Mouse (Mus musculus) liver, postnatal 0 days (tissue): ENCODE data around the gene Glrp1. TPM values are rescaled to one million over a fixed set of nuclear protein-coding genes. Genes with fewer than 3 reads are reported as not detected.

Experiments
- ATAC-seq: fragments of 200-750 bp; cut with Nextera tagmentation; 2 replicates; pipeline ENCODE4 v1.8.0; 2017; ENCODE audit warnings: mild to moderate bottlenecking, moderate library complexity
- DNase-seq: peaks from one replicate; pipeline ENCODE4 v3.0.0-alpha.2; 2016
- H3K27ac ChIP-seq: fragments of 300-500 bp; sonication (generic); 2 replicates; pipeline ENCODE4 v1.5.1; 2014; ENCODE audit warnings: antibody characterized with exemption, moderate library complexity, mild to moderate bottlenecking, low read depth
- H3K27me3 ChIP-seq: fragments of 300-500 bp; sonication (generic); 2 replicates; pipeline ENCODE4 v1.6.1; 2014; ENCODE audit warnings: low read length, control low read depth, mixed read lengths; ENCODE audit not compliant: insufficient read depth
- H3K36me3 ChIP-seq: fragments of 300-500 bp; sonication (generic); replicated peaks from 2 replicates; pipeline ENCODE4 v1.6.1; 2014; ENCODE audit warnings: mild to moderate bottlenecking, control low read depth, low read length, moderate library complexity, mixed read lengths; ENCODE audit not compliant: insufficient read depth
- H3K4me1 ChIP-seq: fragments of 300-500 bp; sonication (generic); 2 replicates; pipeline ENCODE4 v1.6.1; 2014; ENCODE audit warnings: antibody characterized with exemption, mild to moderate bottlenecking, control low read depth; ENCODE audit not compliant: insufficient read depth
- H3K4me2 ChIP-seq: fragments of 300-500 bp; sonication (generic); 2 replicates; pipeline ENCODE4 v1.6.1; 2014; ENCODE audit warnings: low read depth, mild to moderate bottlenecking, low read length, moderate library complexity, mixed read lengths
- H3K4me3 ChIP-seq: fragments of 300-500 bp; sonication (generic); 2 replicates; pipeline ENCODE4 v1.5.1; 2014; ENCODE audit warnings: low read depth, low read length
- H3K9ac ChIP-seq: fragments of 300-500 bp; sonication (generic); replicated peaks from 2 replicates; pipeline ENCODE4 v1.6.1; 2014; ENCODE audit warnings: mild to moderate bottlenecking, moderate library complexity
- H3K9me3 ChIP-seq: fragments of 300-500 bp; sonication (generic); 2 replicates; pipeline ENCODE4 v1.6.1; 2016; ENCODE audit warnings: mild to moderate bottlenecking, control low read depth, low read length, mixed read lengths
- CTCF ChIP-seq: sonication (generic); IDR thresholded peaks from 2 replicates; pipeline ENCODE4 v1.5.1; 2016; ENCODE audit warnings: antibody characterized with exemption, low read depth
- EP300 ChIP-seq: IDR thresholded peaks from 2 replicates; pipeline ENCODE4 v1.6.1; 2016; ENCODE audit warnings: antibody characterized with exemption, low read depth, mild to moderate bottlenecking
- WGBS: fragments of 180-500 bp; shearing (Covaris S2); extraction: QIAGEN DNeasy Blood & Tissue Kit; methylation state at CpG from one replicate; pipeline ENCODE4 v1.1.7; 2014; ENCODE audit not compliant: insufficient replicate concordance; 5-methylcytosine and 5-hydroxymethylcytosine counted together
- polyA plus RNA-seq: library from polyadenylated mRNA; unstranded; fragments of >200 nt; fragmentation: Nextera tagmentation; extraction: Ambion mirVana; gene quantifications from 2 replicates; pipeline ENCODE4 v1.2.1, GENCODE M21; 2015

The Glrp1 gene
- polyA plus RNA-seq, 1 experiment from 2014 or later = 0.11 TPM

- Histone ChIP-seq H3K36me3 (no peaks in the 10 kb centered on the region), H3K4me3 (no peak overlapping the region), H3K27ac (no peak overlapping the region), H3K4me2 (no peak overlapping the region), H3K9ac (no peak overlapping the region), H3K9me3 (no peaks in the 10 kb centered on the region), H3K27me3 (no peaks in the 10 kb centered on the region), H3K4me1 (no peaks in the 10 kb centered on the region)
- WGBS = 52% methylated on average over 3 of the region's 3 CpGs
- no peak for TF ChIP-seq CTCF
- TF ChIP-seq EP300 = no peak
- DNase-seq (no peak), ATAC-seq (no peak)
Measured at GRCm38 (mm10) chr1:88525622-88526021, 15.8 kb upstream of the Glrp1 start.

GRCm38 (mm10) chr1:88521170-88521747 lies 11.4 kb upstream of the Glrp1 start:
- H3K4me3 ChIP-seq = no peak overlapping the region
- TF ChIP-seq CTCF (no peak), EP300 (no peak)
- no peak for ATAC-seq

GRCm38 (mm10) chr1:88513613-88514012 lies 3.7 kb upstream of the Glrp1 start:
- no peak overlapping the region for H3K27ac ChIP-seq
- DNase-seq = no peak
- H3K27me3 ChIP-seq = no peaks in the 10 kb centered on the region
- H3K36me3 ChIP-seq = no peaks in the 10 kb centered on the region
- H3K4me2 ChIP-seq = no peak overlapping the region
- H3K4me3 ChIP-seq = no peak overlapping the region
- no peaks in the 10 kb centered on the region for H3K9me3 ChIP-seq
- peaks cover 9% of the 10 kb centered on the region for H3K4me1 ChIP-seq
- no peak for TF ChIP-seq CTCF
- WGBS = 69% methylated on average over 5 of the region's 5 CpGs
- ATAC-seq = no peak
- H3K9ac ChIP-seq = no peak overlapping the region

More at GRCm38 (mm10) chr1:88521170-88521747, 11.4 kb upstream of the Glrp1 start:
- no peak overlapping the region for H3K4me2 ChIP-seq
- 74% methylated on average over 11 of the region's 11 CpGs for WGBS
- no peaks in the 10 kb centered on the region for H3K36me3 ChIP-seq
- no peak overlapping the region for H3K9ac ChIP-seq
- DNase-seq = no peak
- H3K4me1 ChIP-seq = no peaks in the 10 kb centered on the region
- no peaks in the 10 kb centered on the region for H3K27me3 ChIP-seq
- no peaks in the 10 kb centered on the region for H3K9me3 ChIP-seq
- H3K27ac ChIP-seq = no peak overlapping the region

GRCm38 (mm10) chr1:88507886-88508285 lies 2.0 kb downstream of the Glrp1 start:
- no peak for ATAC-seq
- H3K9me3 ChIP-seq = no peaks in the 10 kb centered on the region
- no peak overlapping the region for H3K4me2 ChIP-seq
- no peak overlapping the region for H3K27ac ChIP-seq
- WGBS = 77% methylated on average over 8 of the region's 8 CpGs
- H3K4me1 ChIP-seq = peaks cover 5% of the 10 kb centered on the region
- H3K36me3 ChIP-seq = no peaks in the 10 kb centered on the region
- no peak for TF ChIP-seq CTCF
- TF ChIP-seq EP300 = no peak
- H3K27me3 ChIP-seq = no peaks in the 10 kb centered on the region
- H3K4me3 ChIP-seq = no peak overlapping the region
- DNase-seq = no peak
- H3K9ac ChIP-seq = no peak overlapping the region

GRCm38 (mm10) chr1:88507214-88507613 lies 2.7 kb downstream of the Glrp1 start:
- DNase-seq (no peak), ATAC-seq (no peak)
- TF ChIP-seq EP300 = no peak
- no peaks in the 10 kb centered on the region for H3K9me3 ChIP-seq
- no peak overlapping the region for H3K9ac ChIP-seq
- H3K4me1 ChIP-seq = peaks cover 5% of the 10 kb centered on the region
- no peak overlapping the region for H3K27ac ChIP-seq
- no peaks in the 10 kb centered on the region for H3K27me3 ChIP-seq
- no peak overlapping the region for H3K4me3 ChIP-seq
- no peak overlapping the region for H3K4me2 ChIP-seq
- no peaks in the 10 kb centered on the region for H3K36me3 ChIP-seq
- WGBS = 80% methylated on average over 5 of the region's 5 CpGs

DNA sequence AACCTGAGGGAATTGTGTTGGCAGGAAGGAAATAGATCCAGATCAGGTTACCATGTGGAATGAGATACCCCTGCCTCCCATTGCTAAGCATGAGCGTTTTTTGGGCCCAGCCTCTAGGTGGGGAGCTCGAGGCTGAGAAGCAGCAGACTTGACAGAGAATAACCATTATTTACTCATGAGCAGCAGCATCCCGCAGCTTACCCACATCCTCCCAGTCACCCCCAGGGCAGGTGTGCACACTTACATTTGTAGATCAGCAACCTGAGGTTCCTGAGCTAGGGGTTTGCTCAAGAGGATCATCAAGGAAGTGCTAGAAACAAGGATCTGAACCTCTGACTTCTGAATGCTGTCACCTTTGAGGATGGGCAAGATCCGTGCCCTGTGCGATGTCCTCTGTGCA lies 3.5 kb downstream of the Glrp1 start:
- 75% methylated on average over 5 of the region's 5 CpGs for WGBS
- no peak overlapping the region for H3K4me3 ChIP-seq

GRCm38 (mm10) chr1:88505697-88506096 lies 4.2 kb downstream of the Glrp1 start:
- no peak overlapping the region for H3K9ac ChIP-seq
- H3K27me3 ChIP-seq = no peaks in the 10 kb centered on the region
- DNase-seq = no peak
- H3K36me3 ChIP-seq = no peaks in the 10 kb centered on the region
- no peaks in the 10 kb centered on the region for H3K9me3 ChIP-seq
- no peak overlapping the region for H3K4me2 ChIP-seq
- 70% methylated on average over 6 of the region's 6 CpGs for WGBS
- no peak overlapping the region for H3K4me3 ChIP-seq
- no peak for ATAC-seq
- peaks cover 5% of the 10 kb centered on the region for H3K4me1 ChIP-seq
- no peak for TF ChIP-seq CTCF
- no peak for TF ChIP-seq EP300
- no peak overlapping the region for H3K27ac ChIP-seq

More for the DNA sequence above, 3.5 kb downstream of the Glrp1 start:
- no peaks in the 10 kb centered on the region for H3K36me3 ChIP-seq
- ATAC-seq = no peak
- no peak overlapping the region for H3K27ac ChIP-seq
- no peaks in the 10 kb centered on the region for H3K27me3 ChIP-seq
- H3K9ac ChIP-seq = no peak overlapping the region
- no peak overlapping the region for H3K4me2 ChIP-seq
- peaks cover 5% of the 10 kb centered on the region for H3K4me1 ChIP-seq
- no peak for DNase-seq
- H3K9me3 ChIP-seq = no peaks in the 10 kb centered on the region
- no peak for TF ChIP-seq CTCF
